Mouse (Mus musculus) brain, embryonic 14.5 days (tissue): ENCODE measurements around the gene Rbm24.

Source experiments
- CTCF ChIP-seq: fragments of 200-500 bp; IDR thresholded peaks from 2 replicates; pipeline ENCODE4 v1.5.1; 2012; ENCODE audit warnings: inconsistent platforms, mild to moderate bottlenecking, moderate library complexity, borderline replicate concordance; ENCODE audit not compliant: insufficient read depth, insufficient read length; ENCODE audit errors: extremely low read depth
- POLR2A ChIP-seq: fragments of 200-500 bp; IDR thresholded peaks from 2 replicates; pipeline ENCODE4 v1.6.1; 2012; ENCODE audit warnings: mild to moderate bottlenecking, inconsistent platforms, borderline replicate concordance; ENCODE audit not compliant: poor library complexity, insufficient read depth, insufficient read length, severe bottlenecking; ENCODE audit errors: extremely low read depth

GRCm38 (mm10) chr13:46451548-46451947 is 33.3 kb downstream of the Rbm24 start:
- TF ChIP-seq CTCF (no peak), POLR2A (no peak)
